Mouse (Mus musculus) heart, adult 2 months (tissue): ENCODE measurements around the gene Ttk.

Source experiments
- CTCF ChIP-seq: fragments of 200-600 bp; IDR thresholded peaks from 2 replicates; pipeline ENCODE4 v1.8.1; 2022; ENCODE audit warnings: antibody characterized with exemption, mild to moderate bottlenecking, moderate library complexity
- EP300 ChIP-seq: fragments of 200-500 bp; IDR thresholded peaks from 2 replicates; pipeline ENCODE4 v1.6.1; 2011; ENCODE audit warnings: low read depth, low read length, control low read depth; ENCODE audit not compliant: insufficient read depth
- POLR2A ChIP-seq: fragments of 200-500 bp; IDR thresholded peaks from 2 replicates; pipeline ENCODE4 v1.6.1; 2011; ENCODE audit warnings: mild to moderate bottlenecking, low read depth, low read length, control low read depth; ENCODE audit not compliant: insufficient read depth

DNA sequence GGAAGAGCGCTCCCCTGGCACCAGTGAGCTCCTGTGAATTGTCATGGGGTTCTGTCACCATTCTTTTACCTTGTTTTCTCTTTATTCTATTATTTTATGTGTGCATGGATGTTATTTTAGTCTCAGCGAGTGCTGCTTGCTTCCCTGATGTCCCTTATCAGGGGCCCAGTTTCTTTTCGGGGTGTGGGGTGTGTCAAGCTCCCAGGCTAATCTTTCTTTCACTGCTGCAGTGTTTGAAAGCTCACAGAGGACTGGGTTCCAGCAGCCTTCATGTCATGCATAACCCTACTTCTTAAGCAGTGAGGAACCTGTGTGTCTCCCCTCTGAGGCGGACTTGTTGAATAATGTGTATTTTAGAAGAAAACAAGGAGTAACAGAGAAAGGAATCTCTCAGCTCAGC lies 30.7 kb downstream of the Ttk start:
- no peak for TF ChIP-seq CTCF
- no peak for TF ChIP-seq POLR2A
- no peak for TF ChIP-seq EP300
